Mouse (Mus musculus) limb, embryonic 14.5 days (tissue): ENCODE data around the gene Clpsl2. TPM values are rescaled to one million over a fixed set of nuclear protein-coding genes. Genes with fewer than 3 reads are reported as not detected.

Experiments
- ATAC-seq: fragments of 200-750 bp; cut with Nextera tagmentation; 2 replicates; pipeline ENCODE4 v1.8.0; 2017; ENCODE audit warnings: low read depth, moderate number of reproducible peaks, moderate TSS enrichment; ENCODE audit not compliant: low FRiP score
- DNase-seq: peaks from one replicate; pipeline ENCODE4 v3.0.0-alpha.2; 2015; ENCODE audit warnings: low spot score
- H3K27ac ChIP-seq: fragments of 300-500 bp; sonication (generic); replicated peaks from 2 replicates; pipeline ENCODE4 v1.5.1; 2014; ENCODE audit warnings: low read depth, mild to moderate bottlenecking, low read length, moderate library complexity, mixed read lengths
- H3K27me3 ChIP-seq: fragments of 300-500 bp; sonication (generic); 2 replicates; pipeline ENCODE4 v1.6.1; 2014; ENCODE audit warnings: low read length, mixed read lengths; ENCODE audit not compliant: control insufficient read depth, insufficient read depth
- H3K36me3 ChIP-seq: fragments of 300-500 bp; sonication (generic); 2 replicates; pipeline ENCODE4 v1.6.1; 2014; ENCODE audit warnings: mild to moderate bottlenecking, low read length, moderate library complexity, mixed read lengths; ENCODE audit not compliant: control insufficient read depth, insufficient read depth
- H3K4me1 ChIP-seq: fragments of 300-500 bp; sonication (generic); 2 replicates; pipeline ENCODE4 v1.6.1; 2014; ENCODE audit warnings: antibody characterized with exemption, low read length, mixed read lengths; ENCODE audit not compliant: control insufficient read depth, insufficient read depth
- H3K4me2 ChIP-seq: fragments of 300-500 bp; sonication (generic); replicated peaks from 2 replicates; pipeline ENCODE4 v1.6.1; 2014; ENCODE audit warnings: low read depth, mild to moderate bottlenecking, low read length, moderate library complexity; ENCODE audit not compliant: severe bottlenecking
- H3K4me3 ChIP-seq: fragments of 300-500 bp; sonication (generic); replicated peaks from 2 replicates; pipeline ENCODE4 v1.5.1; 2014; ENCODE audit warnings: low read length
- H3K9ac ChIP-seq: fragments of 300-500 bp; sonication (generic); 2 replicates; pipeline ENCODE4 v1.6.1; 2014; ENCODE audit warnings: mild to moderate bottlenecking, low read depth, low read length, moderate library complexity; ENCODE audit not compliant: severe bottlenecking
- H3K9me3 ChIP-seq: fragments of 300-500 bp; sonication (generic); 2 replicates; pipeline ENCODE4 v1.6.1; 2016; ENCODE audit warnings: low read length; ENCODE audit not compliant: control insufficient read depth
- POLR2A ChIP-seq: fragments of 200-500 bp; IDR thresholded peaks from 2 replicates; pipeline ENCODE4 v1.8.0; 2012; ENCODE audit warnings: inconsistent platforms, mild to moderate bottlenecking, moderate library complexity, borderline replicate concordance; ENCODE audit not compliant: insufficient read depth, insufficient read length; ENCODE audit errors: extremely low read depth
- WGBS: fragments of 180-500 bp; shearing (Covaris S2); extraction: QIAGEN DNeasy Blood & Tissue Kit; methylation state at CpG from one replicate; pipeline ENCODE4 v1.1.7; 2014; 5-methylcytosine and 5-hydroxymethylcytosine counted together
- polyA plus RNA-seq, 2 experiments: library from polyadenylated mRNA; depleted of rRNA in 1 of 2; stranded (reverse) in 1 of 2; unstranded in 1 of 2; fragments of >200 nt; fragmentation: Nextera tagmentation in 1 of 2; extraction: Ambion mirVana in 1 of 2; gene quantifications; 2 replicates each; pipeline versions ENCODE4 v1.2.1 to v1.2.3; 2012 to 2014

Clpsl2 gene
- polyA plus RNA-seq (2012; rRNA removed) (0.18 TPM in 1 of 2 replicates, not detected in the other), polyA plus RNA-seq (2014; fragmentation: Nextera tagmentation; extraction: Ambion mirVana) (not detected in 2 replicates)

DNA sequence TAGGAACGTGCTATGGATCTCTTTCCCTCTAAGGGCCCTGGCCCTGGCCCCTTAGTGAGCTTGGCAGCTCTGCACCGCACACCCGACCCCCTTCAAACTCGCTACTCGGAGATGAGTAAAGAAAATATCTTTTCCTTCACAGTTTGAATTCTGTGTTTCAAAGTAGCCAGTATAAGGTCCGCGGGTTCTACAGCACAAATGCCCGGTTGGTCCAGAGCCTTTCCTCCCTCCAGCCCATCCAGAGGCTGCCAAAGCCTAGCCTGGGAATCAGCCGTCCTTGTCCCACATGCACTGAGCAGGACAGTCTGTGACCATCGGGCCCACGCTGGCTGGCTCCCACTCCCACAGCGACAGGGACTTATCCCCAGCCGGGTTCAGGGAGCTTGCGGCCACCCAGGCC, at the start of gene Clpsl2:
Gene Clpsl2, plus strand, starts transcription at position 301 of the 400 bp plus-strand sequence.
- Histone ChIP-seq H3K4me2 (no peak within 1 kb of the TSS), H3K27ac (no peak within 1 kb of the TSS), H3K4me3 (no peak within 1 kb of the TSS), H3K36me3 (no peaks in the 10 kb centered on the region), H3K27me3 (no peaks in the 10 kb centered on the region), H3K9me3 (no peaks in the 10 kb centered on the region), H3K9ac (no peak within 1 kb of the TSS), H3K4me1 (peaks cover 9% of the 10 kb centered on the region; the same call in 1 of the 2 replicates)
- ATAC-seq (no peak), DNase-seq (no peak)
- TF ChIP-seq POLR2A, result no peak
- WGBS, result 77% methylated on average over 14 of the region's 14 CpGs

GRCm38 (mm10) chr17:28500465-28500864, 48.7 kb upstream of the Clpsl2 start:
- no peak for TF ChIP-seq POLR2A
- DNase-seq (no peak), ATAC-seq (no peak)
- Histone ChIP-seq H3K4me1 (no peaks in the 10 kb centered on the region), H3K4me3 (no peak overlapping the region), H3K4me2 (no peak overlapping the region), H3K9me3 (no peaks in the 10 kb centered on the region), H3K9ac (no peak overlapping the region), H3K27me3 (no peaks in the 10 kb centered on the region), H3K27ac (no peak overlapping the region), H3K36me3 (no peaks in the 10 kb centered on the region)
- 79% methylated on average over 3 of the region's 3 CpGs for WGBS

GRCm38 (mm10) chr17:28502196-28502821, 46.9 kb upstream of the Clpsl2 start:
- Histone ChIP-seq H3K36me3 (no peaks in the 10 kb centered on the region), H3K4me1 (0 out of 2 replicates have a peak, but pooled peaks cover 2% of the 10 kb centered on the region), H3K9me3 (no peaks in the 10 kb centered on the region), H3K4me3 (no peak overlapping the region), H3K27me3 (no peaks in the 10 kb centered on the region), H3K27ac (no peak overlapping the region), H3K9ac (no peak overlapping the region), H3K4me2 (no peak overlapping the region)
- TF ChIP-seq POLR2A, result no peak
- DNase-seq (no peak), ATAC-seq (no peak)
- 61% methylated on average over 7 of the region's 7 CpGs for WGBS

DNA sequence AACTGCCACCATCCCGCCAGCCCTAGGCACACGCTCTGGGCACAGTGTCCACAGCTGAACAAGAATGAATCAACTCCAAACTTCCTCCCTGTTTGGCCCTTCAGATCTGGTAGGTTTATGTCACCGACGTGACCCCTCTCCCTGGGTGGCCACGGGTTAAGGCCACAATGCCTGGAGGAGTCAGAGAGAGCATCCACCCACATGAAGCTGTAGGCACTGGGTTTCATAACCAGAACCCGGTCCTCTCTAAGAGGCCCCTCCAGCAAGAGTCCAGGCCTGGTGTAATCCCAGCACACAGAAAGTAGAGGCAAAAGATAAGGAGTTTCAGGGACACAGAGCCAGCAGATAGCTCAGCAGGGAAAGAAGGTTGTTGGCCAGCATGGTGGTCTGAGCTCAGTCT, 45.0 kb upstream of the Clpsl2 start:
- TF ChIP-seq POLR2A, result no peak
- 81% methylated on average over 6 of the region's 6 CpGs for WGBS
- no peak for DNase-seq

DNA sequence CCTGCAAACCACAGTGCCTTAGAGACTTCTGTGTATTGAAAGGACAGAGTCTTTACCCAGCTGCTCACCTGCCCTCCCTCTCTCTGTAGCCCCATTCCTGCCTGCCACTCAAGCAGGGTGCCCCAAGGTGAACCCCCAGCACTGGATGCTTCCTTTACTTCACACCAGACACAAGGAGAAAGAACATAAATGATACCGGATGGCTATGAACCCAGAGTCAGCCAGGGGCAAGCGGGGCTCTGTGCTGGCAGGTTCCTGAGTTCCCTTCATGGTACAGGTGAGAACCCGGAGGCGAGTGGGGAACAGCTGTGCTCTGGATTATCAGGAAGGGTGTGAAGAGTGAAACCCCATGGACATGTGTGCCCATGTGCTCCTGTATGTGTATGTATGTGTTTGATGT, 43.6 kb upstream of the Clpsl2 start:
- Histone ChIP-seq H3K27ac (no peak overlapping the region), H3K27me3 (no peaks in the 10 kb centered on the region), H3K4me1 (peaks cover 7% of the 10 kb centered on the region; the same call in 1 of the 2 replicates), H3K4me3 (no peak overlapping the region), H3K4me2 (no peak overlapping the region), H3K9me3 (no peaks in the 10 kb centered on the region), H3K36me3 (no peaks in the 10 kb centered on the region), H3K9ac (no peak overlapping the region)
- ATAC-seq (no peak), DNase-seq (no peak)
- no peak for TF ChIP-seq POLR2A
- WGBS, result 81% methylated on average over 4 of the region's 4 CpGs

More for the DNA sequence above, 45.0 kb upstream of the Clpsl2 start:
- H3K36me3 ChIP-seq, result no peaks in the 10 kb centered on the region
- no peaks in the 10 kb centered on the region for H3K27me3 ChIP-seq
- peaks cover 5% of the 10 kb centered on the region; the same call in 1 of the 2 replicates for H3K4me1 ChIP-seq
- H3K4me3 ChIP-seq, result no peak overlapping the region
- no peak overlapping the region for H3K9ac ChIP-seq
- no peak overlapping the region for H3K27ac ChIP-seq
- H3K9me3 ChIP-seq, result no peaks in the 10 kb centered on the region
- ATAC-seq, result no peak
- no peak overlapping the region for H3K4me2 ChIP-seq

GRCm38 (mm10) chr17:28506895-28507294, 42.3 kb upstream of the Clpsl2 start:
- 18% methylated on average over 5 of the region's 5 CpGs for WGBS
- DNase-seq (no peak), ATAC-seq (no peak)
- Histone ChIP-seq H3K4me1 (peaks cover 12% of the 10 kb centered on the region), H3K27me3 (no peaks in the 10 kb centered on the region), H3K36me3 (no peaks in the 10 kb centered on the region), H3K9me3 (no peaks in the 10 kb centered on the region), H3K9ac (no peak overlapping the region), H3K27ac (no peak overlapping the region), H3K4me2 (no peak overlapping the region), H3K4me3 (no peak overlapping the region)
- TF ChIP-seq POLR2A, result no peak
